Mouse (Mus musculus) E14TG2a.4 (cell line): Measurements from ENCODE around the gene Mtch1.

Experiments used
- CTCF ChIP-seq: conservative IDR thresholded peaks from 2 replicates; pipeline ENCODE4 v1.5.1; 2014; ENCODE audit warnings: low read length
- NANOG ChIP-seq: IDR thresholded peaks from 2 replicates; pipeline ENCODE4 v1.6.1; 2014; ENCODE audit warnings: borderline replicate concordance, low read length, mixed read lengths

- TF ChIP-seq CTCF (no peak), NANOG (no peak)
These were observed 43.2 kb downstream of the Mtch1 start for GRCm38 (mm10) chr17:29304376-29305057.
